Mouse (Mus musculus): Measurements from ENCODE around the gene Vmn2r56. TPM values are rescaled to one million over a fixed set of nuclear protein-coding genes. Genes with fewer than 3 reads are reported as not detected.

The Vmn2r56 gene
- polyA plus RNA-seq, 1 experiment from 2014 or later, result not detected

Other genes with a start within 250 kb of the Vmn2r56 start
- not detected in 2 replicates for gene 2900092C05Rik, start 222.5 kb downstream of the Vmn2r56 start, polyA plus RNA-seq (2015; fragmentation: Nextera tagmentation; extraction: Ambion mirVana)
- gene Vmn2r53, start 126.2 kb downstream of the Vmn2r56 start, polyA plus RNA-seq (2015; fragmentation: Nextera tagmentation; extraction: Ambion mirVana), result 0.01 TPM in 1 of 2 replicates, not detected in the other
- gene Vmn2r54, start 94.7 kb downstream of the Vmn2r56 start, polyA plus RNA-seq (2015; fragmentation: Nextera tagmentation; extraction: Ambion mirVana), result not detected in 2 replicates
- gene Vmn2r55, start 50.0 kb downstream of the Vmn2r56 start, polyA plus RNA-seq (2015; fragmentation: Nextera tagmentation; extraction: Ambion mirVana), result not detected in 2 replicates
- gene Zscan18, start 68.6 kb upstream of the Vmn2r56 start, polyA plus RNA-seq (2015; fragmentation: Nextera tagmentation; extraction: Ambion mirVana), result 5.7 and 7.6 TPM in 2 replicates
- gene Zfp329, start 83.9 kb upstream of the Vmn2r56 start, polyA plus RNA-seq (2015; fragmentation: Nextera tagmentation; extraction: Ambion mirVana), result 13.8 and 14.5 TPM in 2 replicates
- gene Zfp110, start 99.8 kb upstream of the Vmn2r56 start, polyA plus RNA-seq (2015; fragmentation: Nextera tagmentation; extraction: Ambion mirVana), result 36.0 and 38.7 TPM in 2 replicates
- 3.3 and 3.7 TPM in 2 replicates for gene Zfp128, start 146.2 kb upstream of the Vmn2r56 start, polyA plus RNA-seq (2015; fragmentation: Nextera tagmentation; extraction: Ambion mirVana)
- 14.1 and 14.8 TPM in 2 replicates for gene Zscan22, start 162.8 kb upstream of the Vmn2r56 start, polyA plus RNA-seq (2015; fragmentation: Nextera tagmentation; extraction: Ambion mirVana)
- 869 and 872 TPM in 2 replicates for gene Rps5, start 187.3 kb upstream of the Vmn2r56 start, polyA plus RNA-seq (2015; fragmentation: Nextera tagmentation; extraction: Ambion mirVana)
- gene Rnf225, start 192.4 kb upstream of the Vmn2r56 start, polyA plus RNA-seq (2015; fragmentation: Nextera tagmentation; extraction: Ambion mirVana), result 2.3 and 3.2 TPM in 2 replicates
- 8.3 and 8.8 TPM in 2 replicates for gene Zfp324, start 230.8 kb upstream of the Vmn2r56 start, polyA plus RNA-seq (2015; fragmentation: Nextera tagmentation; extraction: Ambion mirVana)
- gene Zfp446, start 242.8 kb upstream of the Vmn2r56 start, polyA plus RNA-seq (2015; fragmentation: Nextera tagmentation; extraction: Ambion mirVana), result 7.2 and 8.9 TPM in 2 replicates

Measured in stomach, embryonic 16.5 days (tissue).